Mouse (Mus musculus) cerebellum, adult 8-10 months (tissue): ENCODE measurements at regions not wholly inside any gene's neighbourhood (a gene's known extent, or its start where the extent isn't known, plus 50 kb on each side); places are given as distances from the start of the nearest gene placed in this dataset.

Experiments used
- DNase-seq: peaks from one replicate; pipeline ENCODE4 v3.0.0; 2022

GRCm38 (mm10) chr13:90584766-90585165, 320.4 kb downstream of the Atp6ap1l start:
- no peak for DNase-seq

GRCm38 (mm10) chr13:90575371-90575770, 329.8 kb downstream of the Atp6ap1l start:
- DNase-seq = no peak

- DNase-seq = no peak
Observed at GRCm38 (mm10) chr13:90572580-90572979, 332.6 kb downstream of the Atp6ap1l start.

- DNase-seq = no peak
Observed at GRCm38 (mm10) chr13:90563183-90563840, 341.8 kb downstream of the Atp6ap1l start.

GRCm38 (mm10) chr13:90560095-90560494, 345.1 kb downstream of the Atp6ap1l start:
- no peak for DNase-seq

- DNase-seq = no peak
Observed at GRCm38 (mm10) chr13:90559481-90559880, 345.7 kb downstream of the Atp6ap1l start.

GRCm38 (mm10) chr13:90551166-90551565, 354.0 kb downstream of the Atp6ap1l start:
- no peak for DNase-seq

- DNase-seq = no peak
Observed at GRCm38 (mm10) chr13:90546288-90547035, 358.7 kb downstream of the Atp6ap1l start.

GRCm38 (mm10) chr13:90545816-90546215, 359.3 kb downstream of the Atp6ap1l start:
- DNase-seq = no peak

GRCm38 (mm10) chr13:90537525-90537924, 367.6 kb downstream of the Atp6ap1l start:
- DNase-seq = no peak

- DNase-seq = no peak
Observed at GRCm38 (mm10) chr13:90526998-90527397, 378.2 kb downstream of the Atp6ap1l start.

- no peak for DNase-seq
Observed at GRCm38 (mm10) chr13:90525801-90526200, 379.4 kb downstream of the Atp6ap1l start.

- DNase-seq = no peak
Observed at GRCm38 (mm10) chr13:90521758-90522245, 383.4 kb downstream of the Atp6ap1l start.

GRCm38 (mm10) chr13:90520992-90521757, 384.0 kb downstream of the Atp6ap1l start:
- no peak for DNase-seq

GRCm38 (mm10) chr13:90515773-90516503, 389.2 kb downstream of the Atp6ap1l start:
- peak; percentile 6 for DNase-seq

GRCm38 (mm10) chr13:90513867-90514266, 391.3 kb downstream of the Atp6ap1l start:
- DNase-seq = no peak

- no peak for DNase-seq
Observed at GRCm38 (mm10) chr13:90512786-90513401, 392.3 kb downstream of the Atp6ap1l start.

GRCm38 (mm10) chr13:90510479-90510878, 394.7 kb downstream of the Atp6ap1l start:
- no peak for DNase-seq

GRCm38 (mm10) chr13:90503188-90503587, 402.0 kb downstream of the Atp6ap1l start:
- DNase-seq = no peak

GRCm38 (mm10) chr13:90502141-90502540, 403.0 kb downstream of the Atp6ap1l start:
- DNase-seq = no peak

- DNase-seq = no peak
Observed at GRCm38 (mm10) chr13:90498978-90499377, 406.2 kb downstream of the Atp6ap1l start.

GRCm38 (mm10) chr13:90497573-90497972, 407.6 kb downstream of the Atp6ap1l start:
- DNase-seq = no peak
